Mouse (Mus musculus) stomach, embryonic 14.5 days (tissue): Measurements from ENCODE around the gene Gapdh. TPM values are rescaled to one million over a fixed set of nuclear protein-coding genes. Genes with fewer than 3 reads are reported as not detected.

Source experiments
- ATAC-seq: fragments of 200-750 bp; cut with Nextera tagmentation; 2 replicates; pipeline ENCODE4 v1.8.0; 2017; ENCODE audit warnings: low read depth, moderate TSS enrichment; ENCODE audit not compliant: insufficient number of reproducible peaks, insufficient read depth, low FRiP score
- H3K27ac ChIP-seq: fragments of 300-500 bp; sonication (generic); 2 replicates; pipeline ENCODE4 v1.5.1; 2014; ENCODE audit warnings: mild to moderate bottlenecking, low read length, moderate library complexity, mixed read lengths
- H3K27me3 ChIP-seq: fragments of 300-500 bp; sonication (generic); 2 replicates; pipeline ENCODE4 v1.6.1; 2014; ENCODE audit warnings: low read length, control low read depth, mixed read lengths; ENCODE audit not compliant: control insufficient read depth, insufficient read depth
- H3K36me3 ChIP-seq: fragments of 300-500 bp; sonication (generic); 2 replicates; pipeline ENCODE4 v1.6.1; 2014; ENCODE audit warnings: mild to moderate bottlenecking, control low read depth, low read length, moderate library complexity, mixed read lengths; ENCODE audit not compliant: control insufficient read depth, insufficient read depth
- H3K4me1 ChIP-seq: fragments of 300-500 bp; sonication (generic); 2 replicates; pipeline ENCODE4 v1.6.1; 2014; ENCODE audit warnings: low read length, control low read depth, mixed read lengths; ENCODE audit not compliant: control insufficient read depth, insufficient read depth
- H3K4me2 ChIP-seq: fragments of 300-500 bp; sonication (generic); replicated peaks from 2 replicates; pipeline ENCODE4 v1.6.1; 2014; ENCODE audit warnings: low read depth, low read length, control low read depth
- H3K4me3 ChIP-seq: fragments of 300-500 bp; sonication (generic); 2 replicates; pipeline ENCODE4 v1.5.1; 2014; ENCODE audit warnings: low read depth, low read length, control low read depth
- H3K9ac ChIP-seq: fragments of 300-500 bp; sonication (generic); replicated peaks from 2 replicates; pipeline ENCODE4 v1.6.1; 2014; ENCODE audit warnings: low read depth, mild to moderate bottlenecking, control low read depth, low read length, moderate library complexity, mixed read lengths
- H3K9me3 ChIP-seq: fragments of 300-500 bp; sonication (generic); 2 replicates; pipeline ENCODE4 v1.6.1; 2016; ENCODE audit warnings: low read depth, low read length, control low read depth; ENCODE audit not compliant: control insufficient read depth
- WGBS: fragments of 180-500 bp; shearing (Covaris S2); extraction: QIAGEN DNeasy Blood & Tissue Kit; methylation state at CpG from one replicate; pipeline ENCODE4 v1.1.7; 2014; 5-methylcytosine and 5-hydroxymethylcytosine counted together
- microRNA-seq: library from miRNA; unstranded; fragments of <30 nt; microRNA quantifications from one replicate; pipeline ENCODE4, GENCODE M21; 2016
- polyA plus RNA-seq: library from polyadenylated mRNA; unstranded; fragments of >200 nt; fragmentation: Nextera tagmentation; extraction: Ambion mirVana; gene quantifications from 2 replicates; pipeline ENCODE4 v1.2.1, GENCODE M21; 2014

Gene Gapdh
- polyA plus RNA-seq, 1 experiment from 2014 or later: 1,966 TPM

DNA sequence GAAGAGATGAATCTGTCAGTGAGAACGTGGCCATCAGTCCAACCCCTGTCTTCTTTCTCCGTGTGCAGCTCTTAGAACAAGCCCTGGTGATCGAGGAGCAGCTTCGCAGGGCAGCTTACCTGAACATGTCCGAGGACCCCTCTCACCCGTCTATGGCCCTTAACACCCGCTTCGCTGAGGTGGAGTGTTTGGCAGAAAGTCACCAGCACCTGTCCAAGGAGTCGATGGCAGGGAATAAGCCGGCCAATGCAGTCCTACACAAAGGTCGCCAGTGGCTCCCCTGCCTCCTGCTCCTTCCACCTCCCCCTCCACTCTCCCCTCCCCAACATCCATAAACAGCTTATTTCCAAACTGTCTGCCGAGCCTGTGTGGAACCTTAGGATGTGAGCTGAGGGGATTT lies 37.5 kb downstream of the Gapdh start:
- no peak for ATAC-seq
- Histone ChIP-seq H3K4me3 (no peak overlapping the region), H3K27me3 (no peaks in the 10 kb centered on the region), H3K9me3 (no peaks in the 10 kb centered on the region), H3K36me3 (peaks cover 62% of the 10 kb centered on the region), H3K9ac (no peak overlapping the region), H3K4me1 (0 out of 2 replicates have a peak, but pooled peaks cover 2% of the 10 kb centered on the region), H3K27ac (no peak overlapping the region), H3K4me2 (no peak overlapping the region)
- 87% methylated on average over 12 of the region's 12 CpGs for WGBS

DNA sequence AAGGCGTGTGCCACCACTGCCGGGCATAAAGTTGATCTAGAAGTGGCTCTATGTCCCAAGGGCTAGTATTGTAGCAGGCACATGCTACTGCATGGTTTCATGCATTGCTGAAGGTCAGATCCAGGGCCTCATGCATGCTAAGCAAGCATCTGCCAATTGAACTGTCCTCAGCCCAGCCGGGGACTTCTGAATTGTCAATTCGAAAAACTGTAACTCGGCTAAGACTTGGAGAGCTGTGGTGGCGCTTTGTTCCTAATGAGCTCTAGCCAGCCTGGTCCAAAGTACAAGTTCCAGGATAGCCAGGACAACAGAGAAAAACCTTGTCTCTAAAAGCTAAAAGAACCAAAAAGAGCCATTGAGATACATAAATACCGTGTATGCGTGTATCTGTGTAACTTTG lies 46.9 kb downstream of the Gapdh start:
- Histone ChIP-seq H3K4me3 (no peak overlapping the region), H3K36me3 (peaks cover 89% of the 10 kb centered on the region), H3K9ac (no peak overlapping the region), H3K9me3 (no peaks in the 10 kb centered on the region), H3K4me1 (no peaks in the 10 kb centered on the region), H3K4me2 (no peak overlapping the region), H3K27ac (no peak overlapping the region), H3K27me3 (no peaks in the 10 kb centered on the region)
- no peak for ATAC-seq
- 94% methylated on average over 8 of the region's 8 CpGs for WGBS

DNA sequence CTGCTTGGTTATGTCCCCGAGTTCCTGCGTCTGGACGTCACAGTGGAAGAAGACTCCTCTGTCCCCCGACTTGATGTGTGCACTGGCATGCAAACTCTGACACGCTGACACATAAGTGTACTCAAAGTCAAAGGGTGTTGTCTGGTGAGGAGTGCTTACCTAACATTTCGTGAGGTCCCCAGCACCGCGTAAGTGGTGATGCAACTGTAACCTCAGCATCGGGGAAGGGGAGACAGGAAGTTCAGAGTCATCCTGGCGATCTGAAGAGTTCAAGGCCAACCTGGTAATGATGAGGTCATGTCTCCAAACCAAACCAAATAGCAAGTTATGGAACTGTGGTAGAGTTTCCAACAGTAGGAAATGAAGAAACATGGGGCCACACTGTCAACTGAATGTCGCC lies 53.7 kb downstream of the Gapdh start:
- H3K9me3 ChIP-seq: no peaks in the 10 kb centered on the region

More for the DNA sequence above, 53.7 kb downstream of the Gapdh start:
- ATAC-seq: no peak
- H3K36me3 ChIP-seq: peaks cover 91% of the 10 kb centered on the region
- H3K27me3 ChIP-seq: no peaks in the 10 kb centered on the region
- no peak overlapping the region for H3K4me2 ChIP-seq
- WGBS: 92% methylated on average over 11 of the region's 11 CpGs
- H3K9ac ChIP-seq: no peak overlapping the region
- H3K4me3 ChIP-seq: no peak overlapping the region
- no peaks in the 10 kb centered on the region for H3K4me1 ChIP-seq
- no peak overlapping the region for H3K27ac ChIP-seq

Small RNAs within 50 kb of the gene (microRNA-seq; reads per million reads assigned to microRNA genes)
- not detected for gene Mir3098

Other genes starting within 250 kb of the Gapdh start
- gene Ptms, start 246.4 kb downstream of the Gapdh start, polyA plus RNA-seq: 320 TPM in 2 replicates
- 341 and 354 TPM in 2 replicates for gene Mlf2, start 235.1 kb downstream of the Gapdh start, polyA plus RNA-seq
- 139 and 141 TPM in 2 replicates for gene Cops7a, start 200.9 kb downstream of the Gapdh start, polyA plus RNA-seq
- gene Pianp, start 169.8 kb downstream of the Gapdh start, polyA plus RNA-seq: 4.4 and 6.0 TPM in 2 replicates
- gene Zfp384, start 157.3 kb downstream of the Gapdh start, polyA plus RNA-seq: 15.1 and 15.7 TPM in 2 replicates
- gene Ing4, start 126.7 kb downstream of the Gapdh start, polyA plus RNA-seq: 118 and 119 TPM in 2 replicates
- gene Acrbp, start 116.8 kb downstream of the Gapdh start, polyA plus RNA-seq: 15.8 and 18.6 TPM in 2 replicates
- 1.2 and 2.1 TPM in 2 replicates for gene Lpar5, start 98.5 kb downstream of the Gapdh start, polyA plus RNA-seq
- 70.9 and 78.7 TPM in 2 replicates for gene Chd4, start 70.5 kb downstream of the Gapdh start, polyA plus RNA-seq
- gene Nop2, start 34.6 kb downstream of the Gapdh start, polyA plus RNA-seq: 52.3 and 55.4 TPM in 2 replicates
- gene Iffo1, start 21.2 kb downstream of the Gapdh start, polyA plus RNA-seq: 7.4 and 9.2 TPM in 2 replicates
- 107 and 109 TPM in 2 replicates for gene Ncapd2, start 25.2 kb upstream of the Gapdh start, polyA plus RNA-seq
- gene Mrpl51, start 25.3 kb upstream of the Gapdh start, polyA plus RNA-seq: 193 and 202 TPM in 2 replicates
- 3.4 and 3.7 TPM in 2 replicates for gene Vamp1, start 49.1 kb upstream of the Gapdh start, polyA plus RNA-seq
- 4.7 and 5.2 TPM in 2 replicates for gene Tapbpl, start 65.4 kb upstream of the Gapdh start, polyA plus RNA-seq
- gene Cd27, start 70.5 kb upstream of the Gapdh start, polyA plus RNA-seq: 2.3 and 3.1 TPM in 2 replicates
- gene Tuba3a, start 119.6 kb upstream of the Gapdh start, polyA plus RNA-seq: 0.17 TPM in 1 of 2 replicates, not detected in the other
- 55.1 and 62.6 TPM in 2 replicates for gene Ltbr, start 147.4 kb upstream of the Gapdh start, polyA plus RNA-seq
- 1.3 and 2.6 TPM in 2 replicates for gene Scnn1a, start 154.2 kb upstream of the Gapdh start, polyA plus RNA-seq
- gene Tnfrsf1a, start 182.9 kb upstream of the Gapdh start, polyA plus RNA-seq: 64.2 and 69.9 TPM in 2 replicates
- gene Plekhg6, start 214.3 kb upstream of the Gapdh start, polyA plus RNA-seq: 1.7 and 2.1 TPM in 2 replicates